Mouse (Mus musculus) thymus, postnatal 0 days (tissue): ENCODE results near the gene Btnl2. TPM values are rescaled to one million over a fixed set of nuclear protein-coding genes. Genes with fewer than 3 reads are reported as not detected.
"Not testable (repeated sequence)": the region's sequence is repeated elsewhere in the genome, so short reads cannot be mapped to it uniquely, and the experiment has no call there.

ENCODE experiments used
- DNase-seq: peaks from one replicate; pipeline ENCODE4 v3.0.0-alpha.2; 2015; ENCODE audit warnings: low spot score
- polyA plus RNA-seq: library from polyadenylated mRNA; unstranded; fragments of >200 nt; fragmentation: Nextera tagmentation; extraction: Ambion mirVana; gene quantifications from 2 replicates; pipeline ENCODE4 v1.2.1, GENCODE M21; 2015

Btnl2 gene
- 0.22 and 0.27 TPM in 2 replicates for polyA plus RNA-seq

DNA sequence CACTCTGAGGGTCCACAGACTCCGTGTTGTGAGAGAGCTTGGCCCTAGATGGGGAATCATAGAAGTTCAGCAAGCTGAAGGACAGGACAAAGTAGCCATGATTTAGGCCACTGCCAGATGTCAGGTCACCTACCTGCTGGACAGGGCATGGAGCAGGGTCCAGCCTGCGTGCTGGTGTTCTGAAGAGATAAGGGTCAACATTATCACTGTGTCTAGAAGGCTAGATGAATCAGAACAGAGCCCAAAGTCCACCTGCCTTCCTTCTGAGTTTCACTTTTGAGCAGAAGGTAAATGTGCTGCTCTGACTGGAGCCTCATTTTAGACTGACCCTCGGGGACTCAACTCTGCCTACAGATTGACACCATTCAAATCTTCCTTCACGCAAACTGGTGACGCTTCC lies at the start of gene Btnl2:
TSS of gene Btnl2 (plus strand) at position 284 of the 400 bp plus-strand sequence.
- no peak for DNase-seq

DNA sequence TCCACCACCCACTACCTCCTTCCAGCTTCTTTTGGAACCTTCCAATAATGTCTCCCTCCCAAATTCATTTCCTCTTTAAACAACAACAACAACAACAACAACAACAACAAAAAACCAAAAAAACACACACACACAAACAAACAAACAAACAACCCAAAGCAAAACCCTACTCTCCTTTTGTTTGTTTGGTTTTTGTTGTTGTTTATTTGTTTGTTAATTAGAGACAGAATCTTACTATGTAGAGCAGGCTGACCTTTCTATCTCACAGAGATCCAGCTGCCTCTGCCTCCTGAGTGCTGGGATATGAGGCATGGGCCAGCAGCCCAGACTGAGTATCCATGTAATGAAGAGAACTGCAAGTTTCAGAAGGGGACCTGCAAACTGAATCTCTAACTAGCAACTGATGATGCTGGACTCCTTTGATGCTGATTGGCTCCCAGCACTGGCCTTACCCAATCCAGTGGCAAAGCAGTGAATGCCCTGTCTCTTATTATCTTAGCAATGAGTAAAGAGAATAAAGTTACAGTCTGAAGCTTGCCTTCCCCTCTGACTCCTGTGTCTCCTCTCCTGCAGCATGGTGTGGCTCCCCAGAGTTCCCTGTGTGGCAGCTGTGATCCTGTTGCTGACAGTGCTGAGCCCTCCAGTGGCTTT lies 49.1 kb upstream of the Btnl2 start, which contains the start of gene H2-Eb1:
TSS of gene H2-Eb1 (plus strand) at position 488 of the 651 bp plus-strand sequence.
- peak; percentile 88 for DNase-seq

DNA sequence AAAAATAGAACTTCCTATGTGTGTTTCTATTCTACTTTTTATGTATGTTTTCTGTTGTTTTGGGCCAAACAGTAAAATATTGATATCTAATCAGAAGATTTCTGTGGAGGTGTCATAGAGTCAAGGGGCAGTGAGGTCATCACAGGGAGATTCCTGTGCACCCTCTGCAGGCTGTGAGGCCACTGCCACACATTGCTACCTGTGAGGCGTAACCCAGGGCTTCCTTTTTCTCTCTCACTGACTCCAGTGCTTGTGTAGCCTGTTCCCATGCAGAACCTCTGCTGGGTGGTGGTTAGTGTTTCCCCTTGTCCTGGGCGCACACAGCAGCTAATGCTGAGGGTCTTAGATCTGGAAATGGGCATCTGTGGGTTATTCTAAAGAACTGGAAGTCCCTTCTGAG lies 48.2 kb upstream of the Btnl2 start:
- no peak for DNase-seq

GRCm38 (mm10) chr17:34307216-34307615 lies 47.4 kb upstream of the Btnl2 start:
- DNase-seq: no peak

DNA sequence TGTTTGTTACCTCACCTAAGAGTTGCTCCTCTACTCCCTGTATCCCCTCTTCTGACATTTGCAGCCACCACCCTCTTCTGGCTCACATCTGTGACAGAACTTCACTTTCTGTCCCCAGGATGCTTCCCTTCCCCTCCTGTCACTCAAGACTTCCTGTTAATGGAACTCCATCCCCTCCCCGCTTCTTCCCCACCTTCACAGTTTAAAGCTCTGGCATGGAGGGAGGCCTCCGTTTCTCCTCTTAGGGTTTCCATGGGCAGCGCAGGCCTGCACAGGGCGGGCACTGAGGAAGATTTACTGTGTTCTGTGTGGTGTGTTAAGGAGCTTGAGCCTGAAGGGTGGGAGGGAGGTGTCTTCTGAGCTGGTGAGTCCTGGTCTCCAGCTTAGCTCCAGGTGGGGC lies 46.5 kb upstream of the Btnl2 start:
- no peak for DNase-seq

GRCm38 (mm10) chr17:34309225-34309624 lies 45.4 kb upstream of the Btnl2 start:
- no peak for DNase-seq

DNA sequence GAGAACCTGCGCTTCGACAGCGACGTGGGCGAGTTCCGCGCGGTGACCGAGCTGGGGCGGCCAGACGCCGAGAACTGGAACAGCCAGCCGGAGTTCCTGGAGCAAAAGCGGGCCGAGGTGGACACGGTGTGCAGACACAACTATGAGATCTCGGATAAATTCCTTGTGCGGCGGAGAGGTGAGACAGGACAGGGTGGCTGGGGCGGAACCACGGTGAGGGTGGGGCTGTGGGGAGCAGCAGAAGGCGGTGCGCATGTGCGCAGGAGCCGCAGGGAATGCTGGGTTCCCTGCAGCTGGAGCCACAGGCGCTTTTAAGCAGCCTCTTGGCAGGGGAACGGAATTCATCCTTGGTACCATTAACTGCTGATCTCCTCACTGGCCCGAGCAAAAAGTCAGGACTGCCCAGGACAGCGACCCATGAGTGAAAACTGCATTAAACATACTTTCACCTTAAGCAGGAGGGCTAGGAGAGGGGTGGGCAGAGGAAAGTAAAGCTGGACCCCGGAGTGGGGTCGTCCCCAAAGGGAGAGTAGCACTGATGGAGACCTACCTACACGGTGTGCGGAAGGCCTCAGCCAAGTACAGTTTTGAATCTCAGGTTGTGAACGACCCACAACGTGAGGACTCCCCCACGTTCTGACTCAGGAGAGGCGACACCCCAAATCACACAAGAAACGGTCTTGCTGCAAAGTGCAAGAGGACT lies 44.8 kb upstream of the Btnl2 start:
- DNase-seq: peak; percentile 56

DNA sequence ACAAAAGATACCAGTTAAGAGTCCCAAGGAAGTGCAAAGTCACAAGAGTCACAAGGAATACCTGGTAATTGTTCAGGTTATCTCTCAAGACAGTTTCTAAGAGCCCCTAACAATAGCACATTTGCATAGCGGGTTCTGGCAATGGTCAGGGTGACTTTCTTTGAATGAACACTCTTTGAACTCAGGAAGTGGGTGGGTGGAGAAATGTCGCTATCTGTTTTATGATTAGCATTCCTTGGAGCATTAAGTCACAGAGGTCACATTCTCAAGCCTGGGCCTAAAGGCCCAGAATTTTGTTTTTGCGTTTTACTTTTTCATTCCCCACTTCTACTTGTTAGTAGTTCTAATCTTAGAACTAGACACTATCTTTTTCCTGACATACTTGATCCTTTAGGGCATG lies 44.1 kb upstream of the Btnl2 start:
- DNase-seq: not testable (repeated sequence)

DNA sequence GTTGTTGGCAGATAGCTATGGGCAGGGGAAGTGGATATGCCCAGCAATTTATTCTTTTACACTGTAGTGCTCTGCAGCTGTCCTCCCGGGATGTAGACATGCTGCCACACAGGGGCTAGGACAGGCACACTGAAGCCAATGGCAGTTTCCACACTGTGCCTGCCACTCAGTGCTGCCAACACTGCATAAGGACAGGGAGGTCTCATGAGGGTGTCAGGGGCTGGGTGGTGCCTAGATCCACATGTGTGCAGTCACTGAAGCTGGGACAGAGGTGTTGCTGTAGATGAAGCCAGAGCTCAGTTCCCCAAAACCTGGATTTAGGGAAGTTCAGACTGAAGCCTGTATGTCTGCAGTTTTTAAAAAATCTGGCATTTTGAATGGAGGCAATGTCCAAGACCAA lies 42.4 kb upstream of the Btnl2 start:
- peak; percentile 43 for DNase-seq

- DNase-seq: peak; percentile 73
Observed at GRCm38 (mm10) chr17:34313393-34313792, 41.2 kb upstream of the Btnl2 start.

DNA sequence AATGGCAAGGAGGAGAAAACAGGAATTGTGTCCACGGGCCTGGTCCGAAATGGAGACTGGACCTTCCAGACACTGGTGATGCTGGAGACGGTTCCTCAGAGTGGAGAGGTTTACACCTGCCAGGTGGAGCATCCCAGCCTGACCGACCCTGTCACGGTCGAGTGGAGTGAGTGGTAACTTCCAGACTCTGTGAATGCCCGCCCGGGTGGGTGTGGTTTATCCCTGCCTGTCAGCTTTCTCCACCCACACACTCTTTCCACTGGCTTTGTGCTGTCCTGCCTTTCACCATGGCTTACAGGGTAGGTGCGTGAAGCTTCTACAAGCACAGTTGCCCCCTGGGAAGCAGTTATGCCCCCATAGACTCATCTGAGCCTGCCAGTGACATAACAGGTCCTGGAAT lies 40.3 kb upstream of the Btnl2 start:
- DNase-seq: no peak

GRCm38 (mm10) chr17:34315512-34315911 lies 39.1 kb upstream of the Btnl2 start:
- DNase-seq: no peak

GRCm38 (mm10) chr17:34316697-34317096 lies 37.9 kb upstream of the Btnl2 start:
- DNase-seq: no peak

DNA sequence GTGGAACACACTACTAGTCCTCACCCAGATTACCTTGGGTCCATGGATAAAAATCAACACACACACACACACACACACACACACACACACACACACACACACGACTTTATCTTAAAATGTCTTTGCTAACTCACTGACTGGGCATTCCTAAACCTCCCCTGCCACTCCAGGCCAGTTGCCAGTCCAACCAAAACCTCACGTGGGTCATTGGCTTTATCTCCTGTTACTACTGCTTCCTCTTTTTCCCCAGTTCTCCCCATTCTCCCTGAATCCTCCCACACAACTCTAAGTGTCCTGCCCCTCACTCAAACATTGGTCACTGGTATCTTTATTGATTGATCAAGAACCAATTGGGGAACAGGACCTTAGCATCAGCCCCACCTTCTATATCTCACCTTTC lies 37.3 kb upstream of the Btnl2 start:
- no peak for DNase-seq

DNA sequence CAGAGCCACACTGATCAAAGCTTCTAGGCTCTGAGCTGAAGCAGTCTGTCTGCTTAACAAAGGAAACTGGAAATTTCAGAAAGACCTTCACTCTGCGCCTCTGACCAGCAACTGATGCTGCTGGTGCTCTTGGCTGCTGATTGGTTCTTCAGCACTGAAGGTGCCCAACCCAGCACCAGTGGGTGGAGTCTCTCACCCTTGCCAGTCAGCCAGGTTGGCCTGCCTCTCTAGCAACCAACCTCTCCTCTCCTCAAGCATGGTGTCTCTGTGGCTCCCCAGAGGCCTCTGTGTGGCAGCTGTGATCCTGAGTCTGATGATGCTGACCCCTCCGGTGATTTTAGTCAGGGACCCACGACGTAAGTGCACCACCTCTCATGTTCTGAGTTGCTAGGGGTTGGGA lies 29.2 kb upstream of the Btnl2 start, which contains the start of gene H2-Eb2:
TSS of gene H2-Eb2 (plus strand) at position 230 of the 400 bp plus-strand sequence.
- peak; percentile 23 for DNase-seq

GRCm38 (mm10) chr17:34326373-34326772 lies 28.2 kb upstream of the Btnl2 start:
- no peak for DNase-seq

- DNase-seq: peak; percentile 53
Observed at GRCm38 (mm10) chr17:34329807-34330206, 24.8 kb upstream of the Btnl2 start.

DNA sequence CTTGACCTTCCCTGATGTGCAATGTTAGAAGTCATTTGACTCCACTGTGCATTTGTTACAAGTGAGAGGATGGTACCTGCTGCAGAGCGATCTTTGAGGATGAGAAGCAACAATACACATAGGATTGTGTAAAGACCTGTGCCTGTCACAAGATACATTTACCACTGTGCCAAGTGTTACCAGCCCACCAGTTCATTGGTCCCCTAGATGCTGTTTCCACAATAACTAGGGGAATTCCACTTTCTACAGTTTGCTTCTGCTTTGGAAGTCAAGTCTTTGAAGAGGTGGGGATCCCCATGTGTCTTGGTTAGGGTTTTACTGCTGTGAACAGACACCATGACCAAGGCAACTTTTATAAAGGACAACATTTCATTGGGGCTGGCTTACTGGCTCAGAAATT lies 23.4 kb upstream of the Btnl2 start:
- no peak for DNase-seq

GRCm38 (mm10) chr17:34340619-34341402 lies 13.8 kb upstream of the Btnl2 start:
- DNase-seq: no peak

DNA sequence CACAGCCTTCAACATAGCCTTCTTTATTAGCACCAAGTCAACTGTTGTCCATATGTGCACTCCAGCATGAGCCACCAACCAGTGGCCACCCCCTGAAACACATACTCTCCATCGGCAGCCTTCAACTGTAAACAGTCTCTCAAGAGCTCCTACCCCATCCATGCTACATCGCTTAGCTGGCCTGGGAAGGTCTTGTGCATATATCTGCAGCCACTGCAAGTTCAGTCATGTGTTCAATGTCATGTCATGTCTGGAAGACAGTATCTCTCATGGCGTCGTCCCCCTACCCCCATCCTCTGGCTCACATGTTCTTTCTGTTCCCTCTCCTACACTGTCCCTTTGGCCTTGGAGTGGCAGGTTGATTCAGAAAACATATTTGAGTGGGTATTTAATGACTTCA lies 9.7 kb upstream of the Btnl2 start:
- no peak for DNase-seq

- DNase-seq: no peak
Observed at GRCm38 (mm10) chr17:34345486-34345885, 9.1 kb upstream of the Btnl2 start.

GRCm38 (mm10) chr17:34346041-34346440 lies 8.6 kb upstream of the Btnl2 start:
- DNase-seq: no peak
